Mouse (Mus musculus): Measurements from ENCODE around the gene Rbm7.
"Not testable (repeated sequence)": the region's sequence is repeated elsewhere in the genome, so short reads cannot be mapped to it uniquely, and the experiment has no call there.

Rbm7 gene

GRCm38 (mm10) chr9:48480411-48481213 is 14.5 kb downstream of the Rbm7 start, which contains the start of gene Rexo2:
Gene Rexo2 (minus strand): TSS chr9:48480623.
- peak; percentile 95 for DNase-seq (ENCODE audit: low spot score in 2 of 2)

GRCm38 (mm10) chr9:48479838-48480410 is 15.2 kb downstream of the Rbm7 start:
- DNase-seq (ENCODE audit: low spot score in 2 of 2) = no peak

- no peak for DNase-seq (ENCODE audit: low spot score in 2 of 2)
These were observed 16.3 kb downstream of the Rbm7 start for GRCm38 (mm10) chr9:48478808-48479207.

- DNase-seq (ENCODE audit: low spot score in 2 of 2) = no peak
These were observed 18.6 kb downstream of the Rbm7 start for GRCm38 (mm10) chr9:48476236-48477165.

- no peak for DNase-seq (ENCODE audit: low spot score in 2 of 2)
These were observed 20.7 kb downstream of the Rbm7 start for GRCm38 (mm10) chr9:48474367-48474766.

- no peak for DNase-seq (ENCODE audit: low spot score in 2 of 2)
These were observed 22.0 kb downstream of the Rbm7 start for GRCm38 (mm10) chr9:48473131-48473530.

GRCm38 (mm10) chr9:48472441-48473025 is 22.6 kb downstream of the Rbm7 start:
- no peak for DNase-seq (ENCODE audit: low spot score in 2 of 2)

- not testable (repeated sequence) for DNase-seq (ENCODE audit: low spot score in 2 of 2)
These were observed 27.6 kb downstream of the Rbm7 start for GRCm38 (mm10) chr9:48467471-48467870.

- DNase-seq (ENCODE audit: low spot score in 2 of 2) = peak in 1 of 2 experiments; percentile 65
These were observed 28.3 kb downstream of the Rbm7 start for GRCm38 (mm10) chr9:48466804-48467203.

- DNase-seq (ENCODE audit: low spot score in 2 of 2) = no peak
These were observed 29.4 kb downstream of the Rbm7 start for GRCm38 (mm10) chr9:48465671-48466070.

- DNase-seq (ENCODE audit: low spot score in 2 of 2) = no peak
These were observed 33.6 kb downstream of the Rbm7 start for GRCm38 (mm10) chr9:48461545-48461944.

- DNase-seq (ENCODE audit: low spot score in 2 of 2) = no peak
These were observed 34.4 kb downstream of the Rbm7 start for GRCm38 (mm10) chr9:48460720-48461119.

- DNase-seq (ENCODE audit: low spot score in 2 of 2) = no peak
These were observed 35.7 kb downstream of the Rbm7 start for GRCm38 (mm10) chr9:48459391-48459790.

GRCm38 (mm10) chr9:48458879-48459278 is 36.2 kb downstream of the Rbm7 start:
- no peak for DNase-seq (ENCODE audit: low spot score in 2 of 2)

- DNase-seq (ENCODE audit: low spot score in 2 of 2) = no peak
These were observed 39.1 kb downstream of the Rbm7 start for GRCm38 (mm10) chr9:48455961-48456360.

- DNase-seq (ENCODE audit: low spot score in 2 of 2) = no peak
These were observed 45.0 kb downstream of the Rbm7 start for GRCm38 (mm10) chr9:48450066-48450465.

- DNase-seq (ENCODE audit: low spot score in 2 of 2) = peak in 1 of 2 experiments; percentile 13
These were observed 47.3 kb downstream of the Rbm7 start for GRCm38 (mm10) chr9:48447783-48448209.

- DNase-seq (ENCODE audit: low spot score in 2 of 2) = no peak
These were observed 50.3 kb downstream of the Rbm7 start for GRCm38 (mm10) chr9:48444821-48445220.

- no peak for DNase-seq (ENCODE audit: low spot score in 2 of 2)
These were observed 51.2 kb downstream of the Rbm7 start for GRCm38 (mm10) chr9:48443873-48444272.
